Mouse (Mus musculus) lung, adult 2 months (tissue): Measurements from ENCODE around the gene Prkcd. TPM values are rescaled to one million over a fixed set of nuclear protein-coding genes. Genes with fewer than 3 reads are reported as not detected.

Source experiments
- DNase-seq: peaks from one replicate; pipeline ENCODE4 v3.0.0; 2022
- H3K4me1 ChIP-seq: fragments of 200-500 bp; 2 replicates; pipeline ENCODE4 v1.6.1; 2011; ENCODE audit warnings: low read length; ENCODE audit not compliant: control insufficient read depth, insufficient read depth
- H3K4me3 ChIP-seq: fragments of 200-500 bp; replicated peaks from 2 replicates; pipeline ENCODE3; 2011; ENCODE audit warnings: low read depth, mild to moderate bottlenecking, control low read depth, low read length; ENCODE audit errors: extremely low read depth
- CTCF ChIP-seq: fragments of 200-500 bp; IDR thresholded peaks from 2 replicates; pipeline ENCODE4 v1.5.1; 2011; ENCODE audit warnings: mild to moderate bottlenecking, low read length, control low read depth; ENCODE audit not compliant: insufficient read depth
- POLR2A ChIP-seq: fragments of 200-500 bp; IDR thresholded peaks from 2 replicates; pipeline ENCODE4 v1.6.1; 2011; ENCODE audit warnings: low read depth, mild to moderate bottlenecking, control low read depth, low read length, borderline replicate concordance; ENCODE audit errors: extremely low read depth
- WGBS: fragments of 180-500 bp; shearing (Covaris S2); methylation state at CpG from one replicate; pipeline ENCODE4 v1.1.7; 2018; 5-methylcytosine and 5-hydroxymethylcytosine counted together
- polyA plus RNA-seq: library from polyadenylated mRNA; depleted of rRNA; stranded (reverse); fragments of >200 nt; gene quantifications from 2 replicates; pipeline ENCODE4 v1.2.3, GENCODE M21; 2012

Gene Prkcd
- polyA plus RNA-seq, 1 experiment: 134 TPM

GRCm38 (mm10) chr14:30626756-30627742 lies 1.0 kb upstream of the Prkcd start:
- DNase-seq: no peak
- peak overlapping the region; percentile 76 for H3K4me3 ChIP-seq
- 44% methylated on average over 12 of the region's 12 CpGs for WGBS

GRCm38 (mm10) chr14:30625131-30625807 lies 741 bp downstream of the Prkcd start:
- peak; percentile 63 for DNase-seq
- Histone ChIP-seq H3K4me3 (peak overlapping the region; percentile 76), H3K4me1 (peaks cover 13% of the 10 kb centered on the region)
- WGBS: under 1% methylated on average over 39 of the region's 39 CpGs
- TF ChIP-seq CTCF (no peak), POLR2A (no peak)

More at GRCm38 (mm10) chr14:30626756-30627742, 1.0 kb upstream of the Prkcd start:
- H3K4me1 ChIP-seq: peaks cover 17% of the 10 kb centered on the region
- TF ChIP-seq CTCF: no peak
- TF ChIP-seq POLR2A: no peak

DNA sequence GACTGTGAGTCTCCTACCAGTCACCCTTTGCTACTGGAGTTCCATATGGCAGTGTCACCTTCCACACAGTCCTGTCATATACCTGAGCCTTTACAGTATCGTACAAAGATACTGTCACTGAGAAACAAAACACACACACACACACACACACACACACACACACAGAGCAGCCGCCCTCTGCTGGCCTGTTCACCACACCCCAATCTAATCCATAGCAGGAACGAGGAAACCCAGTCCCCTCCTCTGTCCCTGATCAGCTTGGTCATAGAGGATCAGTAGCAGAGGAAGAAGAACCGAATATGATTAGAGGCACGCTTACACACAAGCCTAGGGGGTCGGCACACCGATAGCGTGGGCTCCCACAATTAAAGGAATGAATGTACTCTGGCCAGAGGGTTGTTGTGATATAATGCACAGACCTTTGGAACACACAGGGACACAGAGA lies 1.7 kb downstream of the Prkcd start:
- Histone ChIP-seq H3K4me1 (peaks cover 16% of the 10 kb centered on the region), H3K4me3 (peak overlapping the region; percentile 32)
- TF ChIP-seq POLR2A: no peak
- TF ChIP-seq CTCF: no peak
- DNase-seq: no peak
- WGBS: 36% methylated on average over 8 of the region's 8 CpGs

DNA sequence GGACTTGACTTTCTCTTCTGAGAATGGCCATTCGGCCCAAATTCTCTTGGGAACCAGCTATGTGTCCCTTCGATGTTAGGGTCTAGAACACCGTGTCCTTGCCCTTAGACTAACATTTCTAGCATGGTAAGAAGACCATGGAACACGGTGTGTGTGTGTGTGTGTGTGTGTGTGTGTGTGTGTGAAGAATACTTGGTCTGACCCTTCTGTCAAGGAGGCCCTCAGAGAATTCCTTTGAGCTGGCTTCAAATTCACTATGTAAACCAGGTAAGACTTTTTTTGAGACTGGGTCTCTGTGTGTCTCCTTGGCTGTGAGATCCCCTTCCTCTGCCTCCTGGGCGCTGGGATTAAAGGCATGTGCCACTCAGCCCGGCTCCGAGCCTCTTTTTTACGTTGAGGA lies 3.5 kb downstream of the Prkcd start:
- DNase-seq: no peak
- 73% methylated on average over 8 of the region's 8 CpGs for WGBS
- TF ChIP-seq CTCF: no peak
- Histone ChIP-seq H3K4me3 (no peak overlapping the region), H3K4me1 (peaks cover 14% of the 10 kb centered on the region)

GRCm38 (mm10) chr14:30622130-30622529 lies 3.9 kb downstream of the Prkcd start:
- 50% methylated on average over 7 of the region's 7 CpGs for WGBS
- TF ChIP-seq CTCF: no peak
- TF ChIP-seq POLR2A: no peak
- peak; percentile 60 for DNase-seq
- Histone ChIP-seq H3K4me1 (peaks cover 14% of the 10 kb centered on the region), H3K4me3 (no peak overlapping the region)

DNA sequence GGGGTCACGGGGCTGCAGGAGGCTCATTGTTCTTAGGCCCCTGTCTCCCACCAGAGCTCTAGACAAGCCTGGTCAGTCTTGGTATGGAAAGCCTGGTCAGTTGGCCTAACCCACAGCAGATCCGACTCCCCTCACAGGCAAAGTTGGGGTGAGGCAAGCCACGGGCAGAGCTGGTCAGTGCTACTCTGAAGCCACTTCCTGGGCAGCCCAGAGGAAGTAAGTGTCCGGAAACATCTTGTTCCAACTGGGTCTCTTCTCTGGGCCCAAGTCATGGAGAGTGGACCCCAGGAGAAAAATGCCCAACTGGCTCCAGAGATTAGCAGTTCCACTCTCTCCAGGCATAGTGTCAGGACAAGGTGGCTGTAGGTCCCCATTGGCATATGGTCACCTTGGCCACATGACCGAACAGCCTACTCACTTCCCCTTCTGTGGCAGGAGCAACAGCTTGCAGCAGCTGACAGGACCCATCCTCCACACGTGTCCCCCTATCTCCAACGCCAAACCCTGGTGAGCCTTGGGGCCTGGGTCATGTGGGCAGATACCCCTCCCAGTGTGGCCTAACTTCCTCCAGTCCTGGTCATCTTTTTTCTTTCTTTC lies 5.9 kb downstream of the Prkcd start:
- H3K4me1 ChIP-seq: peaks cover 12% of the 10 kb centered on the region
- no peak overlapping the region for H3K4me3 ChIP-seq
- TF ChIP-seq CTCF (no peak), POLR2A (no peak)
- DNase-seq: no peak
- WGBS: 56% methylated on average over 7 of the region's 7 CpGs

DNA sequence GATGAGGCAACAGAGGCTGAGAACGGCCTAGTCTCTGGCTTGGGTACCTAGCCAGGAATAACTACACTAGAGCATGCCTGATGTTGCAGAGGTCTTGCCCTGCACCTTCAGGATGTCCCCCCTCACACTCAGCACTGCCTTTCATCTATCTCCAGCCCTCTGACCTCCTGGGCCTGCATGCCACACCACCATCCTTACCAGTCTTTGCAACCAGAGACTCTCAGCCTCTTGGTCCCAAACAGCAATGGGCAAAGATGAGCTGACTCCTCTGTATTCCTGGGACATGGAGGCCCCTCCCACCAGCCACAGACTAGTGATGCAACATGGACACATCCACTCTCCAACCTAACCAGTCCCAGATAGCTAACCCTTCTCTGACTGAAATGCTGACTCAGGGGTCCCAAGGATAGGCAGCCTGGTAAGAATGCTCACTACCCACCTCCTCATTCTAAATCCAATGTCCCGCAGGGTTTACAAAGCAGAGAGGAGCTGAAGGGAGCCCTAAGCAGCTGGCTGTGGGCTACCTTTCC lies 7.2 kb downstream of the Prkcd start:
- TF ChIP-seq CTCF (no peak), POLR2A (no peak)
- H3K4me3 ChIP-seq: no peak overlapping the region
- peaks cover 12% of the 10 kb centered on the region for H3K4me1 ChIP-seq
- WGBS: 95% methylated on average over 2 of the region's 2 CpGs
- DNase-seq: no peak

- H3K4me1 ChIP-seq: peaks cover 14% of the 10 kb centered on the region
- WGBS: 63% methylated on average over 2 of the region's 2 CpGs
- no peak overlapping the region for H3K4me3 ChIP-seq
- no peak for DNase-seq
- TF ChIP-seq POLR2A (no peak), CTCF (no peak)
Observed at GRCm38 (mm10) chr14:30616751-30617150, 9.3 kb downstream of the Prkcd start.
